Mouse (Mus musculus): Measurements from ENCODE around the gene Cdcp1. TPM values are rescaled to one million over a fixed set of nuclear protein-coding genes. Genes with fewer than 3 reads are reported as not detected.

Gene Cdcp1
- polyA plus RNA-seq, 3 experiments from 2014 or later, result 0.35 to 1.5 (median 1.3) TPM

DNA sequence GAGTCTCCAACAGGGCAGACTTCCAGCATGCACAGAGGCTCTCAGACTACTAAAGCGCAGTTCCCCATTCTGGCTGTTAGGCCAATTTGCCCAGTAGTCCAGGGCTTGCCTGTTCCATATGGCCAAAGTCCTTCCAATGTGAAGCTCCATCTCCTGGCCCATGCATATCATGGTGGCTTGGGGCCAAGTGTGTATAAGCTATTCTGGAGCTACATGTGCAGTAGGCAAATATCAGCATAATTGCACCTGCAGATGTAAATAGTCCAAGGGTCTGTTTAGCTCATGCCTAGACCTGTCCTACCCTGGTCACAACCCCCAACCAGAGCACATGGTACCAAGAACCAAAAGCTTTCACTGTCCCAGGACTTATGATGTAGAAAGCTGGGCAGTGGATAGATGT, 7.9 kb downstream of the Cdcp1 start:
- no peak for ATAC-seq

DNA sequence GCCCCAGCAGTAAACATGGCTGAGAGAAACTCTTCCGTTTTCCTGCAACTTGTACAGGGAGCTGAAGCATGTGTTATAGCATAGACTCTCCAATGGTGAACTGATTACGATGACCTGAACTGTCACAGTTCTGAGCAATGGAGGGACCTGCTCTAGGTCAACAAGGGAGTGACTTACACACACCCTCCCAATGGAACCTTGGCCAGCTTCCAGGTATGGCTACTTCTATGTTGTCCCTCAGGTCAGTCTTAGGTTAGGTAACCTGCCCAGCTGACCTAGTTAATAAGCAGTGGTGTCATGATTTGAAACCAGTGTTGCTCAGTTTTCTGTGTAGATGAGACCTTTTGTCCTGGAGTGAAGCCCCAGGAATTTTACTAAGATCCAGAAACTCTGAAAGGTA, 8.9 kb downstream of the Cdcp1 start:
- no peak for ATAC-seq

DNA sequence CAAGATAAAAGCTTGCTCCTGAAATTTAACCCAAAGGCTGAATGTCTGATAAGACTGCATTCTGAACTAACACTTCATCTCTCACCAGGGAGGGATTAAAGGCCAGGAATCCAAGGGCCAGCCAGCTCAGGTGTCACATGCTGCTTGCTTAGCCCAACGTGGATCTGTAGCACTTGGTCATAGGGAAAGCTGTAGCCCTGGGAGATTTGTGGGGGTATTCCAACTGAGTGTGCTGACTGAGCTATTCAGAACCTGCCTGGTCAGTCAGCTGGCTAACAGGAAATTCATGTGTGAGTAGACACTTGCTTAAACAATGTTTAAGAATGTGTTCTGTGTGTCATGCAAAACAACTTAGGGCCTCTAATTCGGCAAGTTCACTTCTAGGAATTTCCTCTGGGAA, 9.3 kb downstream of the Cdcp1 start:
- no peak for ATAC-seq

DNA sequence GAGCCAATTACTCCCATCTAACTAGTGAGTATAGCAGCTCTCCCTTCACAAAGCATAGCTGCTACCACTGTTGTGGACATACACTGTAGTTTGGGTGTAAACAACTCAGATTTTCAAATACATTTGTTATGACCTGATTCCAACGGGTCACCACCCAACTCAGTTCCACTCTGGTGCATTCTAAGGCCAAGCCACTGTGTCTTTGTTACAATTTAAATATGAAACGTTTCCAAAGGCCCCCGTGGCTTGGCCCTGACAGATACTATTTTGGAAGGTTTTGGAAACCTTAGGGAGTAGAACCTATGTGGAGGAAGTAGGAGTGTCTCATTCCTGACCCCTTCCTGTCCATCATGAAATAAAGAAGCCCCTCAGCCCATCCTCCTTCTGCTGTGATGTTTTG, 15.7 kb downstream of the Cdcp1 start:
- no peak for ATAC-seq

DNA sequence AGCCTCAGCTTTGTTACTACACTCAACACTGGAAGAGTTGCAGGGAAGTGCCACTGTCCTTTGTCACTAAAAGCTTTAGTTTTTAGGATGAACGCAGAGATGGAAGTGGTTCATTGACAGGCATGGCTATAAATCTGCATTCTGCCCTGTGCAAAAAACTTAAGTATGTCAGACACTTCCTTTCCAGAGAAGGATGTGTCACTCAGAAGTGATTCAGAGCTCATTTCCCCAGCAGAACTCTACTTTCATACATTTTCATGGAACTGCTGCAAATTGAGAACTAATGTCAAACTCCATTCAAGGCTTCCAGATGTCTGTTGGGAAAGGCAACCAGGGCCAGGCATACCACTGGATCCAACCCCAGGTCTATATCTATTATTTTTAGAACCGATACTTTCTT, 27.6 kb downstream of the Cdcp1 start:
- no peak for ATAC-seq

DNA sequence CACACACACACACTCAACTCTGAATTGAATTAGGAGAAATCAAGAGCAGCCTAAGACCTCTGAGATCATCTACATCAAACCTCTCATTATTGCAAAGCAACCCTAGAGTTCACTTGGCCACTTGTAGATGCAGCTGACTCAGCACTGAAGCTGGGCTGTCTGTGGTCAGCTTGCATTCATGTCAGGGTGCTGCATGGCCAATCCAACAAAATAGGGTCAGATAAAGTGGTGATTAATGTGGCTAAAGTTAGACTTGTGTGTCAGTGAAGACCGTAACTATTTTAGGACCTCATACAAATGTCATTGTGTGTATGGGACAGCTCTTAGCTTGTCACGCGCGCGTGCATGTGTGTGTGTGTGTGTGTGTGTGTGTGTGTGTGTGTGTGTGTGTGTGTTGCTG, 28.2 kb downstream of the Cdcp1 start:
- no peak for ATAC-seq

DNA sequence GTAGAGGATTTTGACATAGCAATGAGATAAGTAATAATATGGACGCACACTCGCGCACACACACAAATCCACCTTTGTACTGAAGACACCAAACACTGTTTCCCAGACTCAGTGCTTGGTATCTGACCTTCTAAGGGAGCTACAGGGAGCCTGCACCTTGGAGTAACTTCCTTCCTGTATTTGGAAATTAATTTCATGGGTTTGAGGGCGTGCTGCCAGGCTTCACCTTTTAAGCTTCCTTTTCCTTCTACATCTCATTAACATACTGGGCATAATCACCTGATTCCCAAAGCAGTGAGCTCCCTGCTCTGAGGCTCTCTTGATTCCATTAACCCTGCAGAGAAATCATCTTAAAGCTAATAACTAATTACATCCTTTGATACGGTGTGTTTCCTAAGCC, 29.7 kb downstream of the Cdcp1 start:
- no peak for ATAC-seq

DNA sequence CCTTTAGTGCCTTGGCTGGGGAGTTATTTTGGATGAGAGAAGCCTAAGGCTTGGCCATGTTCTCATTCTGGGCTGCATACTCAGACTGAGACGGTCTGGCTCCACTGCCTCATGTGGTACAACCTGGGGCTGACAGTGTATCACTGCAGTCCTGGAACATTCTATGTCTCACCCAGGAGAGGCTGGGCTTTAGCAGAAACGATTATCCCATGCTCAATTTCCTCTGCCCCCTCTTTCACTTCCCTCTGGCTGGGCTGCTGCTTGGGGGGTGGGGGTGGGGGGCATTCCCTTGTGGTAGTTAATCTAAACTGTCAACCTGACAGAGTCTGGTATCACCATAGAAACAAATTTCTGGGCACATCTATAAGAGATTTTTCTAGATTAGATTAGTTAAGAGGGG, 30.3 kb downstream of the Cdcp1 start:
- no peak for ATAC-seq

DNA sequence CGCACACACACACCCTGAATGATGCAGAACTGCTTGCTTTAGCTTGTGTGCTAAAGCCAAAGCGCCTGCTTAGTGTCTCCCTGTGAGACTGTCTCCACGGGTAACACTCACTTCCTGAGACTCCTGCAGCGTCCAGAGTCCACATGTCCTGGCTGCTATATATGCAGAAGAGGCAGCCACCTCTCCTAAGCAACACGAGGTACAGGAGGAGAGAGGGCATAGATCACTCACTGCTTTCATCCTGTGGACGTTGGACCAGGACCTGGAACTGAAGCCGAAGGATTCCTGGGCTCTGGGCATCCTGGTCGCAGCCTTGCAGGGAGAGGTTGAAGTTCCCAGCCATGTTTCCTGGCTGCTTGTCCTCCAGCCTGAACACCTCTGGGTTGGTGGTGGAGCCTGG, 32.6 kb downstream of the Cdcp1 start:
- ATAC-seq, result no peak

DNA sequence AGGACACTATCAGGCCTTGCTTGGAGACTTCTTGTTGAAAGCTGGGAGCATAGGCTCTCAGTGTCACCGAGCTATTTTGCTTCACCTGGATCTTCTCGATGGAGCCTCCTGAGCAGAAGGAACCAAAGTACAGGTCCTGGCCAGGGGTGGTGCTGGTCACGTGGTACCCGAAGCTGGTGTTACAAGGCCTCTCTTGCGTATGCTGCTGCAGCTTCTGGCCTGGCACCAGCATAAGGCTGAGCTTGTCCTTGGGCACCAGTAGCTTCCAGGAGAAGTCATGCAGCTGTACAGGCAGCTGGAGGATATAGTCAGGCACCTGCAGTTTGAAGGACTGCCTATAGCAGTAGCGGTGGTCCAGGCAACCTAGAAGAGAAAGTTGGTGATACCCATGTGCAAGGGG, 35.8 kb downstream of the Cdcp1 start:
- no peak for ATAC-seq

DNA sequence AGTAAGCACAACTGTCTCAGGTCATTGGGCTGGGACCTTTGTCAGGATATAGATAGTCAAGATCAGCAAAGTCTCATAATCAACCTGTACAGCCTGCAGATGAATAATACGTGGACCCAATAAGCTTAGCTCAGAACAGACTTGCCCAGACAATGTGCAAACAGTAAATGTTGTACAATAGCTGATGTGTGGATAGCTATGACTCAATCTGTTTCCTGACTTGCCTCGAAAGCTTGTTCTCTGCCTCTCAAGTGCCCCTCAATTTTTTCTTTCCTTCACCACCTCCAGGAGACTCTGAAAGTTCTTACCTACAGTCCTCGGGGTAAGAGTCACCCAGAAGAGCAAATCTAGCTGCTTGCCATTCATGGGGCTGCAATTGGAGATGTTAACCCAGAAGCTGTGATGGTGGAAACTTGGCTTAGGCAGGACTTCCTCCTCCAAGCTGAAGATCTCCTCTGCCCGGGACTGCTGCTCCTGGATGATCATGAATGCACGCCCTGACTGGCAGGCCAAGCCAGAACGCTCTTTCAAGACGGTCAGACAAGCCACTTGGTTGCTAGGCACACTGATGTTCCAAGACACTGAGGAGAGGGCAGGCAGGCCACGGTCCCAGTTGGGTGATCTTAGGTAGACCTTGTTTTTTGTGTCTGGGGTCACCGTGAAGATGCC, 38.3 kb downstream of the Cdcp1 start:
- ATAC-seq, result no peak

DNA sequence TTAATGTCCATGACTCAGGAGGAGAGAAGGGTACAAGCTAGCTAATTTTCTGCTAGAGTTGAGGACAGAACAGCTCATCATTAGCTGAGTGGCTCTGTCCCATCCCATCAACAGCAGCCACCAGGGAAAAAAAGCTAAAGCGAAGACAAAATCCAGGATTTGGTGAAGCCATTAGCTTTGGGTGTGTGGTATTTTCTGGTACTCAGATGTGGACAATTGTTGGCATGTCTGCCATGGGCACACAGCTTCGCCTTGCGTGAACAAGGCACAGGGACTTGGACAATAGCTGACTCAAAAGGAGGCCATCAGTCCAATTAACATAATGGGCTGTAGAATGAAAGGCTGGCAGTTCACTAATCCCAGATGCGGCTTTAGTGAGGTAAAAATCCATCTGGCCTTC, 41.5 kb downstream of the Cdcp1 start:
- no peak for ATAC-seq

DNA sequence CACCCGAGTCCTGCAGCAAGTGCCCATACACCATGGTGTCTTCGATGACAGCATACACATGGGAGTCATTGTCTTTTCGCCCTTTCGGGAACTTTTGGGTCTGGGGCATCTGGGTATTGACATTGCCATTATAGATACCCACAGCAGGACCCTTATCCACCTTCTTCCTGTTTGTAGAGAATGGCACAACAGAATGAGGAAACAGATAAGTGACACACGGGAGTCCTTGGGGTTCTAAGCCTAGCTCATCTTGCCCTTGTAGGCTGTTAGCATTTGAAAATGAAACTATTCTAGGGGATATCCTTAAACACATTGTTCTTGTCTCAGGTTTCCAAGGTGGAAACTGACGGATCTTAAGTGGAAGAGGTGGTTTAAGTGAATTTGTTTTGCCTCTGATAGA, 42.1 kb downstream of the Cdcp1 start:
- ATAC-seq, result no peak

DNA sequence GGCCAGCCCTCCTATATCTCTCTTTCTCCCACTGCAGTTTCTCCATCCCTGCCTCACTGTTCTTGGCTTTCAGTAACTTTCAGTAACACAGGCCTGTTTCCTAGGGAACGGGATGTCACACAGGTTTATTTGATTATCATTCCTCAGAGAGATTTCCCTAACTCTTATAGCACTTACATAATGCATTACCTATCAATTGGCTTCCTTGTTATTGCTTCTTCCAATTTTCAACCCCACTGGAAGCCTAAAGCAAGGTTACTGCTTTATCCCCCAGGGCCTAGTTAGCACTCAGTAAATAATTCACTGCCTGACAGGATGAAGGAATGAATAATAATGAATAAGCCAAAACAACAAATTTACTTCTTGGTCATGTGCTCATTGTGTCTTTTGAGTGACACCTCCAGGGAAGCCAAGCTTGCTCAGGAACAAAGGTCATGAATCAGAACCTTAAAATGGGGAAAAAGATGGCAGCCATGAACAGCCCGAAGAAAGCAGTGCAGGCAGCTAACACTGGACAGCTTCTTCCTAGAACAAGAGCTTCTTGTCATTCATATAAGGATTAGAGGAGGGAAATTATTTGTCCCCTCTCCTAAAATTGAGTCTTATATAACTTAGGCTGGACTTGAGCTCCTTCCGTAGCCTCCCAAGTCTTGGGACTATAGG, 49.9 kb downstream of the Cdcp1 start:
- ATAC-seq, result no peak

DNA sequence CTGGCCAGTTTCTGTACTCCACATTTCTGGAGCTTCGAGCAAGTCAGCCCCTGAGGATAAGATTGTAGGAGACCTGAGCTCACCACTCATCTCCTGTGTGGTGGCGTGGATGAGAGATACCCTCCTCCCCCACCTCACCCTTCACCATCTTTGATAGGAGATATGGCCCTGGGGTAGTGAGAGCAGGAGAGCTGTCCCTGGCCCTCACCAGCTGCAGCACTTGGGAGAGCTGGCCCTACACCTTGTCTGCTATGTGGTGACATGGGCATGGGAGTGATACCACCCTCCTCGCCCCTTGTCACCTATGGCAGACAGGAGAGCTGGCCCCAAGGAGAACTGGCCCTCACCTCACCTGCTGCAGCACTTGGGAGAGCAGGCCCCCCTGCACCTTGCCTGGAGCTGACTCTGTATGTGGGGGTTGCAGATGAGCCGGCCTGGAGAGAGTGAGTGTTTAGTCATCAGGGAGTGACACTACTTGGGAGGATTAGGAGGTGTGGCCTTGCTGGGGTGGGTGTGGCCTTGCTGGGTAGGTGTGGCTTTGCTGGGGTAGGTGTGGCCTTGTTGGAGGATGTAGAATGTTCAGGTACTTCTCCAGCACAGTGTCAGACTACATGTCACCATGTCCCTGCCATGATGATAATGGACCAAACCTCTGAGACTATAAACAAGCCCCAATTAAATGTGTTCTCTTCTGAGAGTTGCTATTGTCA, 52.7 kb downstream of the Cdcp1 start:
- ATAC-seq, result no peak

DNA sequence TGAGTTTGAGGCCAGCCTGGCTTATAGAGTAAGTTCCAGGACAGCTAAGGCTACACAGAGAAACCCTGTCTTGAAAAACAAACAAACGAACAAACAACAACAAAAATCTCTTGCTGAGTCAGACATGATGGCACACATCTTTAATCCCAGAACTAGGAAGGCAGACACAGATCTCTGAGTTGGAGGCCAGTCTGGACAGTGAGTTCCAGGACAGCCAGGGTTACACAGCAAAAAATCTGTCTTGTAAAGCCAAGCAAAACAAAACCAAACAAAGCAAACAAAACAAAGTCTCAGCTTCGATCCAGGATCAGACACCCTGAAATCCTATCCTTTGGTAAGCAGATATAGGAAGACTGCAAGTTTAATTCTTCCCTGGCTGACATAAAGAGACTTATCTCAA, 54.0 kb downstream of the Cdcp1 start:
- no peak for ATAC-seq

DNA sequence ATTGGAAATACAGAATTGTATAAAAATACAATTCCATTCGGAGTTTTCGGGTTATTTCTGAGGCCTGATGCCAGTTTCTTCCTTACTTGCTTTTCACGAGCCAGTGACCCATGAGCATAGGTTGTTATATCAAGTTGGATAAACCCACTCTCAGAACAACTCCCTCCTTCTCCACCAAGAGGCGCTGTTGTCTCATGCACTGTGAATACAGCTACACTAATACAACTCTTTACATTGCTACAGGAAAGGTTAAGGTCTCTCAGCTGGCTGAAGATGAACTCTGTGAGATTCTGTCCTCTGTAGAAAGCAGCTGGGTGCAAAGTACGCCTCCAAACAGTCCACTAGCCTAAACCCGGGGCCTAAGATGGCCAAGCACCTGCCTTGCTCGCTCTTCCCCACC, 56.5 kb downstream of the Cdcp1 start:
- peak; percentile 79 for ATAC-seq

DNA sequence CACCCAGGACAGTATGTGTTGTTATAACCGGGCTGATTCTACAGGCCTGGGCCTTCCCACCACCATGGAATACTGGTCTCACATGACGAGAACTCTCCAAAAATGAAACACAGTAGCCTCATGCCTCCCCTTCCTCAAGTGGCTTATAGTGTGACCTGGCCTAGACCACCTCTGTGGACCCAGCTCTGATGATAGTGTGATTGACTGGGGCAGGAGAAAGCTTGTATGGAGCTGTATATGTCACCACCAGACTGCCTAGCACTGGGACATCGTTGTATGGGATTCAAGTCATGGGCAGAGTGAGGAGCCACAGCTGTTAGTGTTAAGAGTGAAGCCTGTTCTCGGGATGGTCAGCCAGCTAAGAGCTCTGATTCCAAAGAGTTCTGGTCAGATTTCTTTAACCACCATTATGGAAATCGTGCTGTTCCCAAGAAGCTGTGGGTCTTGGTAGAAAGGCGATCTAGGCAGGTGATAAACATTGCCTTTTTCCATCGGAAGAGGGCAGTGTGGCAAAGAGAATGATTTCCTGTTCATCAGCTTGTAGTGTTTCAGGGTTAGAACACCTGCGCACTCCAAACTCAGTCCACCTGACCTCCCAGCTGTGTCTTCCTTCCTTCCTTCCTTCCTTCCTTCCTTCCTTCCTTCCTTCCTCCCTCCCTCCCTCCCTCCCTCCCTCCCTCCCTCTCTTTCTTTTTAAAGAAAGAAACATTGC, 57.6 kb downstream of the Cdcp1 start:
- peak; percentile 78 for ATAC-seq

DNA sequence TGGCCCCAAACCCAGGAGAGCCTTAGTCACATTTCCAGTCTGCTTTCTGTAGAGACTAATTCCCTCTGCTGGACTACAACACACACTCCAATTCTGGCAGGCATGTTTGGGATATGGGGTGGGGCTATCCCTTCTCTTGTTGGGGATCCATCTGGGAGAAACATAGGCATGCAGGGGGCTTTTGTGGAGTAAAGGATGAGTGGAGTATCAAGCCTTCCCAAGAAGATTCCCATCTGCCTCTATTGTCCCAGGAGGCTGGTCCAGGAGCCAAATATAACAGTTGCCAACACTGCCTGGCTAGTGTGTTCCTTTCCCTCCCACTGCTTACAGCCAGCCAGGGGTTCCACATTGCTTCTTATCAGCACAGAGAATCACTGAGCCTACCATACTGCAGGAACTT, 58.1 kb downstream of the Cdcp1 start:
- ATAC-seq, result no peak

DNA sequence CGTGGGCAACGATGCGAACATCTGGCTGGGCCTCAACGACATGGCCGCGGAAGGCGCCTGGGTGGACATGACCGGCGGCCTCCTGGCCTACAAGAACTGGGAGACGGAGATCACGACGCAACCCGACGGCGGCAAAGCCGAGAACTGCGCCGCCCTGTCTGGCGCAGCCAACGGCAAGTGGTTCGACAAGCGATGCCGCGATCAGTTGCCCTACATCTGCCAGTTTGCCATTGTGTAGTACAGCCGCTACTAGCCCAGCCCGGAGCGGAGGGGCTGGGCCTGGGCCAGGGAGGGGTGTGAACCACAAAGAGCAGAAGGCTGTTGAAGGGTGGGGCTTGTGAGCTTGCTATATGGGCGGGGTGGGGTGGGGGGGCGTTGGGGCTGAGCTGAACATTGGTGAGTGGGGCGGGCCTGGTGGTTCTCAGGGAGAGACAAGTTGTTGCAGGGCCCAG, 58.9 kb downstream of the Cdcp1 start:
- no peak for ATAC-seq

DNA sequence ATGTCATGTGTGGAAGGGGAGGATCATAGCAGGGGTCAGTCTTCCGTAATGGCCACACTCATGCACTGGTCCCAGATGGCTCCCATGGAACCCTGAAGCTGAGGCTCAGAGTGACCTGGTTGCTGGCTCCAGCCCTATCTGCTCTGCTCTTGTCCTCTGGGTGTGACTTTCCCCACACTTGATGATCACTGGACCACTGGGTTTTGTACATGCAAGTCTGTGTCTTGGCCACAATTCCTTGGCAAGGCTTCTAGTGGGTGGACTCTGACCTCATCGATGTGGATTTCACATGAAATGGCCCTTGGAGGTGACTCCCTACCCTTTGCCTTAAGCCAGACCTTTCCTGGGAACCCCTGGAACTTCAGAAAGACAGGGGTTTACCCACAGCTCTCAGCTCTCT, 62.7 kb downstream of the Cdcp1 start:
- ATAC-seq, result no peak

DNA sequence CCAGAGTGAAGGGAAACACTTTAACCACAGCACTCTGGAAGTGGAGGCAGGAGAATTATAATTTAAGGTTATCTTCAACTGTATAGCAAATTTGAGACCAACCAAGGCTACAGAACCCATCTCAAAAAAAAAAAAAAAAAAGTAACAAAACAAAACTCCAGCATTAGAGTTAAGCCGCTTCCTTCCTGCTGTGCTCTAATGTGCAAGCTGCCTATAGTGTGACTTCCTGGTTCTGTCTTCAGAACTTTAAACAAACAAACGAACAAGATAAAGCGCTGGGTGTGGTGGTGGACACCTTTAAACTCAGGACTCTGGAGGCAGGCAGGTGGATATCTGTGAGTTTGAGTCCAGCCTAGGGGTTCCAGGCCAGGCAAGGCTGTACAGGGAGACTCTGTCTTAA, 63.8 kb downstream of the Cdcp1 start:
- peak; percentile 88 for ATAC-seq

DNA sequence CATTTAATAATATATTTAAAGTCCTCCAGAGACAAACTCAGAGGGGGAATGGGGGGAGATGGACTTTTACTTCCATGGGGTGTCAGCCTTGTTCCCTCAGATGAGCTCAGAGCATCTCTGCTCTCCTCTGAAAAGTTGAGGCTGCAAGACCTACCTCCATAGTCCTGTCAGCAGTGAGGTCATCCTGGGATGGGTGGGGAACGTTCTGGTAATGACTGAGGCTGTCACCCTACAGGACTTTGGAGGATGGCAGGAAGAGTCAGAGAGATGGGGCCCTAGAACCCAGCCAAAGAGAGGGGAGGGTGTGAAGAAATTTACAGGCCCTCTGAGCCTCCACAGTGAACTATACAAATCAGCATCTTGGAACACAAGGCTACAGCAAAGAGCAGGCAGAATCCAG, 64.3 kb downstream of the Cdcp1 start:
- ATAC-seq, result peak; percentile 14

All from inflammation-experienced regulatory T-cells, adult 6 months (primary cell).